In genomic region chr5:19522168-19522567, GRCm38 (mm10) we compare ENCODE assay signal across 9 mouse cellular contexts.
DNase-seq lines count a peak whose midpoint lies in the region; ATAC-seq lines count a peak whose summit lies in the region.
"Had no signal": no experiment of that assay in that cellular context is flagged by ENCODE, and none has a peak within 500 bp of the region (broad histone marks: within the 10 kb centered on the region; RNA-seq: fewer than 3 reads in every experiment).

No protein-coding gene starts in this region.

- H3K4me3 ChIP-seq in midbrain, embryonic 11.5 days (ENCODE audit: low read depth, low read length): no peak overlapping the region
- H3K4me3 ChIP-seq in midbrain, embryonic 10.5 days: no peak overlapping the region
- H3K4me3 ChIP-seq: myocyte had no signal

- ATAC-seq in midbrain, embryonic 11.5 days (ENCODE audit: low FRiP score): peak; percentile 55; the same call in 1 of the 2 replicates
- ATAC-seq in hematopoietic stem cell, adult 5-6 weeks (replicated peaks in 1 of 2; ENCODE audit: insufficient read depth in 1 of 2, low FRiP score in 2 of 2, low TSS enrichment in 1 of 2, low read depth in 1 of 2, poor library complexity in 2 of 2, severe bottlenecking in 2 of 2): peak; percentile 46 to 48; a peak in 1 of 4 replicates
- no peak for ATAC-seq in inflammation-experienced regulatory T-cells, adult 6 months

- no peaks in the 10 kb centered on the region for H3K4me1 ChIP-seq in midbrain, embryonic 11.5 days (ENCODE audit: control insufficient read depth, insufficient read depth, low read length)
- H3K4me1 ChIP-seq in midbrain, embryonic 10.5 days: no peaks in the 10 kb centered on the region

- H3K4me2 ChIP-seq in midbrain, embryonic 11.5 days: no peak overlapping the region

- H3K9ac ChIP-seq in midbrain, embryonic 11.5 days (ENCODE audit: low read length): no peak overlapping the region

- H3K9me3 ChIP-seq in midbrain, embryonic 11.5 days (ENCODE audit: control insufficient read depth, low read length): no peaks in the 10 kb centered on the region
- H3K9me3 ChIP-seq in midbrain, embryonic 10.5 days (replicated peaks): no peaks in the 10 kb centered on the region

- no peaks in the 10 kb centered on the region for H3K27me3 ChIP-seq in midbrain, embryonic 11.5 days (ENCODE audit: control insufficient read depth, insufficient read depth, low read length)
- no peaks in the 10 kb centered on the region for H3K27me3 ChIP-seq in midbrain, embryonic 10.5 days (ENCODE audit: low read depth, poor library complexity, severe bottlenecking)

- H3K27ac ChIP-seq in midbrain, embryonic 11.5 days (ENCODE audit: low read depth, low read length): no peak overlapping the region
- no peak overlapping the region for H3K27ac ChIP-seq in midbrain, embryonic 10.5 days (replicated peaks)

- H3K36me3 ChIP-seq in midbrain, embryonic 11.5 days (ENCODE audit: control insufficient read depth, insufficient read depth, low read length): no peaks in the 10 kb centered on the region
- no peaks in the 10 kb centered on the region for H3K36me3 ChIP-seq in midbrain, embryonic 10.5 days

- peak; percentile 14 for DNase-seq in adrenal gland, postnatal 14 days
- DNase-seq in adrenal gland, adult 2 months: no peak
- DNase-seq in midbrain, embryonic 11.5 days (ENCODE audit: low spot score, missing footprints): no peak
- no peak for DNase-seq in midbrain, embryonic 10.5 days (ENCODE audit: low spot score)
- DNase-seq in lung, postnatal 36 days: peak; percentile 17
- no peak for DNase-seq in right cerebral cortex, postnatal 14 days

Comparison
In these comparisons a context has a peak if more than half of its experiments do, and no peak if none do; other contexts are left out.
1. DNase-seq: peak in adrenal gland, postnatal 14 days (single experiment) and lung, postnatal 36 days (single experiment); none in adrenal gland, adult 2 months (single experiment), midbrain, embryonic 11.5 days (single experiment), midbrain, embryonic 10.5 days (single experiment) and right cerebral cortex, postnatal 14 days (single experiment).